Mouse (Mus musculus) T-helper 1 cell (primary cell): Measurements from ENCODE around the gene Man1a.

ENCODE experiments used
- in situ Hi-C: fragments of 300-600 bp; cut with MboI, MseI; formaldehyde crosslinking; loops from one replicate; pipeline ENCODE4 v1.15.1; 2025; ENCODE audit warnings: high pct_unique_total_duplicates

The Man1a gene

DNA sequence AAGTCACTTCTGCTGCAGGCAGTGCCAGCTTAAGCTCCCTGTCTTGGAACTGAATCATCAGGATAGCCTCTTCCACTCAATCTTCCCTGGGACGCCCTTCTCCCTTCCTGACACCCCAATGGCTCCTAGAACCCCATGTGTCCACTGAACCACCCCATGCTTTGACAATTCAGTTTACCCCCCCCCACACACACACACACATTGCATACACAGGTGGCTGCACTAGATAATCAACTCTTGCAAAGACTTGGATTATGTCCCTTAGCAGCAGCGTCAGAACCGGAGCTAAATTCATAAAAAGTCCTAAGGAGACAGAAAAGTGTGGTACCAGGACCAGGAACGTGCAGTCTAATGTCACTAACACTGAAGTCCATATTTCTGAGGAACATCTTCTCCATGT lies 47.5 kb downstream of the Man1a start:
- in situ Hi-C loops = no loop called here

GRCm38 (mm10) chr10:54026738-54027427 lies 49.5 kb downstream of the Man1a start:
- in situ Hi-C loops = no loop called here

- in situ Hi-C loops = no loop called here
Observed at GRCm38 (mm10) chr10:54026101-54026500, 50.3 kb downstream of the Man1a start.

- in situ Hi-C loops = loop anchor here (10.0 kb wide), 1 partner anchor 237 kb away; no protein-coding TSS in a partner anchor
Observed at GRCm38 (mm10) chr10:54017904-54018454, 58.4 kb downstream of the Man1a start.

- in situ Hi-C loops = loop anchor here (10.0 kb wide), 1 partner anchor 241 kb away; no protein-coding TSS in a partner anchor
Observed at GRCm38 (mm10) chr10:54014116-54014758, 62.2 kb downstream of the Man1a start.

- in situ Hi-C loops = loop anchor here (10.0 kb wide), 1 partner anchor 242 kb away; no protein-coding TSS in a partner anchor
Observed at GRCm38 (mm10) chr10:54013143-54013791, 63.1 kb downstream of the Man1a start.

DNA sequence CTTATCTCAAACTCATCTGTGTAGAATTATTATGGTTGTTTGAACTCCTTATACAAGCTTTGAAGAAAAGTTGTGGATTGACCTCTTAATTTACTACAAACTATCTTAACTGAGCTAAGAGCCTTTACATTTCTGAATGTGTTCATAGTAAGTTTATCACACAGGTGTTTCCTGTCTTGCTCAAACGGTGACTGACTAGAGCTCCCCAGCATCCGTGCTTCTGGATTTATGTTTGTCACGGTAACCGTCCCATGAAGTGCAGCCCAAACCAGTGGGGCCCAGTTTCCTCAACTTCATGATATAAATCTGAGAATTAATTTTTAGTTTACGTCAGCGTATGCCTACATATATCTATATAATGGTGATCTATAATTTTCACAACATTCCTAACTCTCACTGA lies 67.3 kb downstream of the Man1a start:
- in situ Hi-C loops = no loop called here

GRCm38 (mm10) chr10:54006868-54007267 lies 69.5 kb downstream of the Man1a start:
- in situ Hi-C loops = no loop called here

DNA sequence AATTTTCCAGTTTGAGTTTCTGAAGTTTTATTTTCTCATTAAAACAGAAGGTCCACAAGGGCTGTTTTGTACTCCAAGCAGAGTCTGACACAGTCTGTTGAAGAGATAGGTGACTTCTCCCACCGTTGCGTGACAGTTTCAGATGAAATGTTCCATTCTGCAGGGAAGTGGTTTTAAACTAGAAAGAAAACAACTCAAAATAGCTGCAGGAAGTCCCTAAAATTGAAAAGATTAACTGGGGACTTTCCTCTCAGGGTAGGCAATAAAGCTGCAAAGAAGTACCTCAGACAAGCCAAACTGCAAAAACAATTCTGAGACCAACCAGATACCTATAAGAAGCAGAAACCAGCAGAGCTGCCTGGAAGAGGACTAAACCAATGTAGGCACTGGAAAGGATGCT lies 70.6 kb downstream of the Man1a start:
- in situ Hi-C loops = no loop called here

DNA sequence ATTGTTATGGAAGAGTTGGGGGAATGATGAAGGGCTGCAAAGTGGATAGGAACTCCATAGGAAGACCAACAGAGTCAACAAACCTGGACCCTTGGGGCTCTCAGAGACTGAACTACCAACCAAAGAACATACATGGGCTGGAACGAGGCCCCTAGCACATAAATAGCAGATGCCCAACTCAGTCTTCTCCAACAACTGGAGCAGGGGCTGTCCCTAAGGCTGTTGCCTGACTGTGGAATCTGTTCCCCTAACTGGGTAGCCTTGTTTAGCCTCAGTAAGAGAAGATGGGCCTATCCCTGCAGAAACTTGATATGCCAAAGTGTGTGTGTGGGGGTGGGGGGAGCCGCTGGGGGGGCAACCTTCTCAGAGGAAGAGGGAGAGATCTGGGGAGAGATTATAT lies 73.5 kb downstream of the Man1a start:
- in situ Hi-C loops = no loop called here

GRCm38 (mm10) chr10:53997301-53997700 lies 79.1 kb downstream of the Man1a start:
- in situ Hi-C loops = loop anchor here (10.0 kb wide), 1 partner anchor 1358 kb away; no protein-coding TSS in a partner anchor

- in situ Hi-C loops = loop anchor here (10.0 kb wide), 1 partner anchor 1359 kb away; no protein-coding TSS in a partner anchor
Observed at GRCm38 (mm10) chr10:53996216-53996615, 80.2 kb downstream of the Man1a start.

DNA sequence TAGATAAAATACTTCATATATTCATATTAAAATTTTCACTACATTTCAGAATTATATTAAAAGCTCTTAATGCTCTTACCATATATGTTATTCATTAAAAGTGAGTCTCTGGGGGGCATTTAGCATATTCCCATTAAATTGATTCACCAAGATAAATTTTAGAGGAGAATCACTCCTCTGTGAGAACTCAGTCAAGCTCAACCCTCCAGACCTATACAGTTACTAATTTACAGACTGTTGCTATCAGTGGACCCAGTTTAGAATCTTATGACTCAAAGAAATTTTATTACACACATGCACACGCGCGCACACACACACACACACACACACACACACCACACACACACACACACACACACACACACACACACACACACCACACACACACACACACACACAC lies 81.8 kb downstream of the Man1a start:
- in situ Hi-C loops = loop anchor here (5.0 to 10.0 kb wide), 2 partner anchors 37 to 1360 kb away; no protein-coding TSS in a partner anchor

DNA sequence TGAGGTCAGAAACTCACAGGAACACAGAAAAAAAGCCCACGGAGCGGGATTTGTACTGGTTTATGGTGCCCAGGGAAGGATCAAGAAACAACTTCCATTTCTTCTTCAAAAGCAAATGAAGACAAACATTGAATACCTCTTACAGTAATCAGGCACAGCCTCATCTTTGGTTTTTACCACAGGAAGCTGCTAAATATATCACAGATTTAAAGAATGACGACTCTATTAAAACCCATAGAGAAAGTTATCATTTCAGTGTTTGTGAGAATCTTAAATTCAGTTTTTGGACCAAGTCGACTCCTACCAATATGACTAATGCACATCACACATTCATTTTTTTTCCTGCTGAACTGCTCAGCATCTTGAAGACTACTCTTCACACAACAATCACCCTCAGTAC lies 86.0 kb downstream of the Man1a start:
- in situ Hi-C loops = loop anchor here (5.0 to 10.0 kb wide), 2 partner anchors 33 to 1364 kb away; no protein-coding TSS in a partner anchor

- in situ Hi-C loops = no loop called here
Observed at GRCm38 (mm10) chr10:53984894-53985293, 91.5 kb downstream of the Man1a start.

- in situ Hi-C loops = no loop called here
Observed at GRCm38 (mm10) chr10:53984086-53984485, 92.3 kb downstream of the Man1a start.

DNA sequence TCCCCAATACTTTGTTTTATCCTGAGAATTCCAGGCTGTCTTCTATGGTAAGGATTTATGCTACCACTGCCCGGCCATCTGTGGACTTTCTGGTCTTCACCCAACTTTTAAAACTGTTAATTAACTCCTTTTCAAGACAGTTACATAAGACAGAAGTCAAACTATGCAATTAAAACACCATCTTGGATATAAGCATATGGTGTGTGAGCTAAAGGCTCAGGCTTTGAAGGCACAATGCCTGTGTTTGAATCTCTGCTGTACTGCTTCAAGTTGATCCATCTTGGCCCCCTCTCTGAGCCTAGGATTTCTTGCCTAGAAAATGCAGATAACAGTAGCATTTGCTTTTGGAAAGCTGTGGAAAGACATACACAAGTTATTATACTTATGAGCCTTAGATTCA lies 97.8 kb downstream of the Man1a start:
- in situ Hi-C loops = no loop called here

DNA sequence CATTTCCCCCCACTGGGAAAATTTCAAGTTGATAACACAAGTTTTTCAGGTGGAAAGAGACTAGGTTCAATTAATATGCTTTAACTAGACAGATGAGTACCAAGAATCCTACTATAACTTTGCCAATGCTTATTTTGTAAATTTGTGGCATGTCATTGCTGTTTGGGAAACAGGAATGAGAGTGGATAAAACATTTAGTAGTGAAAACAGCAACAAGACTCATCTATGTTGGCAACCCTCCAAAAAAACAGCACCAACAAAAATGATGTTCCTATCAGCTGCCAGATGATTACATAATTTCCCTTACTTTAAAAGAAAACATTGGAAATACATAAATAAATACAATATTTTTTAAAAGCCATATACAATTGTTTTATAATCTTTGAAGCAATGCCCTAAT lies 102.2 kb downstream of the Man1a start:
- in situ Hi-C loops = loop anchor here (25.0 kb wide), 1 partner anchor 1737 kb away; the partner anchor contains the start of gene Dcbld1

DNA sequence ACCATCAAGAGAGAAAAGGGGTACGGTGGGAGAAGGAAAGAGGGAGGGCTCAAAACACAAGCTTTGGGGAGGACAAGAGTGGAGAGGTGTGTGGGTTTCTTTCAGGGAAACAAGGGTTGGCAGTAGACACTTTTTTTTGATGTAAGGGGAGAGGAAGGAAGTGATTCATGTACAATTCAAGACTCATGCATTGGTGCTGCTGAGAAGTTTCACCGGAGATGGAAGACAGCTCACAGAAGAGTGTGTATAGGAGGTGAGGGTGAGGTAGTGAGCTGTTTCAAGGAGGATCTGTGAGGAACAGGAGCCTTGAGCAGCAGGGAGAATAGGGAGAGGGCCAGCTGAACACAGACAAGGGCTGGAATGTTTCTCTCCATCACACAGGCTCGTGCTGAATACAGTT lies 116.7 kb downstream of the Man1a start:
- in situ Hi-C loops = loop anchor here (5.0 to 25.0 kb wide), 2 partner anchors 33 to 1722 kb away; partner anchors contain the start of gene Dcbld1

DNA sequence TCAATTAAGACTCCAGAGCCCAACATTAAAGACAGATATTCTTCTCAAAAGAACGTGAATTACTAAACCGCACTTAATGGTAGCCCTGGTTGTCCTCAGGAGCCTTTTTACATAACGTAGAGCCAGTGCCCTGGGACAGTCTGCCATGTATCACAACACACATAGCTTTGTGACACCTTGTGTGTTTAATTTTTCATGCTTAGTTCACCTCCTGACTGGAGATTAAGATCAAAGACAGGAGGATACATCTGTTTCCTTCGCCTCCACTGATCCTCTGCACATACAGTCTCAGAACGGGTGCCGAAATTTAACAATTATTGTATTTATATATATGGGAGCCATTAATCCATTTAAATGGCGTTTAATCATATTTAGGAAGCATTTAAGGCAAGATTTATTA lies 134.8 kb downstream of the Man1a start:
- in situ Hi-C loops = loop anchor here (10.0 kb wide), 1 partner anchor 323 kb away; no protein-coding TSS in a partner anchor

DNA sequence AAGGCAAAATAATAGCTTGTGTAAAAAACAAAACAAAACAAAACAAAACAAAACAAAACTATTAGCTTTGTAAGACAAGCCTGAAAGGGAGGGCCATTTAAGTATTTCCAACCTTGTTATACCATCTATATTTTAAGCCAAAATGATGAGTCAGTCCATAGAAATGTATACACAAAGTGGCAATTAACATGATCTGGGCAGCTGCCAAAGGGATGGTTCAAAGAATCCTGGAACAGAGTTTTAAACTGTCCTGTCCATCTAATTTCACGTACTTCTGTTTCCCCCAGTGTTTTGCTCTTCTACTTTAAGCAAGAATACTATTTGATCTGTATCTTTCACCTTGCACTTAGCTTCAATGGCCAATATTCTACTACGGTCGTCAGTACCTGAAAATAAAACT lies 138.2 kb downstream of the Man1a start:
- in situ Hi-C loops = no loop called here

DNA sequence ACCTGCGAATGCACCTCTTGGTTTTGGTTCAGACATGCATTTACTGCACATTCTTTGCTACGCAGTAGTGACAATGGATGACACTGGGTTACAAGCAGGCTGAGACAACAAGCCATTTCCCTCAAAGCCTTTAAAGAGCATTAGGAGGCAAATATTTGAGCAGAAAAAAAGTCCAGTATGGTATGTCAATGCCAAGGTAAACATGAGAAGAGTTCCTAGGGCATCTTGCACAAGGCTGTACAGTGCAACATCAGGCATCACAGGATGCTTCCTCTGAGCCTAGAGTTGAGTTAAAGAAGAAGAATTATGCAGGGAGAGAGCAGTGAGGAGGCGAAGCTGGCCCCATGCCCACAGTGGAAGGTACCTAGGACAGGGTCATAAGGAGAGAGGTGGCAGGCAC lies 140.3 kb downstream of the Man1a start:
- in situ Hi-C loops = no loop called here
